Mouse (Mus musculus) left cerebral cortex, postnatal 14 days (tissue): Measurements from ENCODE around the gene Sf3a1. TPM values are rescaled to one million over a fixed set of nuclear protein-coding genes. Genes with fewer than 3 reads are reported as not detected.

Experiments used
- DNase-seq, 2 experiments: peaks; one replicate each; pipeline ENCODE4 v3.0.0; 2021 to 2022; ENCODE audit warnings: low spot score in 2 of 2, mixed read lengths in 1 of 2
- intact Hi-C: fragments of 180-260 bp; cut with DNase I; formaldehyde crosslinking; loops from one replicate; pipeline ENCODE4 v1.15.1; 2025
- total RNA-seq, 2 experiments: library from RNA; stranded (reverse); gene quantifications; 2 replicates each; pipeline ENCODE4 v1.2.3; 2021

The Sf3a1 gene
- total RNA-seq, 2 experiments from 2014 or later: 68.8 to 78.6 TPM

- DNase-seq: no peak
- intact Hi-C loops: no loop called here
Measured at GRCm38 (mm10) chr11:4205951-4206350, 45.8 kb downstream of the Sf3a1 start.

DNA sequence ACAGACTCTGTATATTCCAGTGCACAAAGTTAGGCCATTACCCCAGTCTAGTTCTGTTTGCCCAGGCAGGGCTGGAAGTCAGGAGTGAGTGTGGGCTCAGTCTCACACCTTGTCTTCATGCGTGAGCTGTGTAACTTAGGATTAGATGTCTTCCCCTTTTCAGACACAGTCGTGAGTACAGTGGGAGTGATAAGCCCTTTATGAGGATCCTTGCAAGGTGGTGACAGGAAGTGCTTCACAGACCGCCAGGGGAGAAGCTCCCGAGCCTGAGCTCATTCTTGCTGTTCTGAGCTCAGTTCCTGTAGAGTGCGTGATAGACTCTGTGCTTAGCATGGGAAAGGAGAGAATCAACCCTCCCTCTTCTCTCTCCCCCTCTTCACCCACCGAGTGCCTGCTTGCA lies 46.4 kb downstream of the Sf3a1 start:
- intact Hi-C loops: no loop called here
- DNase-seq: no peak

DNA sequence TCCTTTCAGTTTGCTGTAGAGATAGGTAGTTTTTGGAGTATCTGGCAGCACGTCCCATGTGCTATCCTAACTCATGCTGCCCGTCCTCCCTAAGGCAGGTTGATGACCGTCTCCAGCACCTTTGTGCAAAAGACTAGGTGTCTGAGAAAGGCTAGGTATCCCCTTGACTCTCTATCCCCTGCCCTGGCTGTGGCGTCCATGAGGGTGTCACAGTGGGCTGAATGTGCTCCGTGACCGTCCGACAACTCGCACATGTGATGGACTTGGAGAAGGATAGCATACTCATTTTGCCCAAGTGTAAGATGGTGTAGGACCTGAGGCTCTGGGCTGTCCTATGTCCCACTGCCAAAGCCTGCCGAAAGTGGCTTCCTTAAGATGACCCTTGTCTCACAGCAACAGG lies 47.5 kb downstream of the Sf3a1 start:
- no peak for DNase-seq

GRCm38 (mm10) chr11:4209556-4209955 lies 49.4 kb downstream of the Sf3a1 start:
- intact Hi-C loops: no loop called here
- DNase-seq: no peak

More for the DNA sequence above, 47.5 kb downstream of the Sf3a1 start:
- intact Hi-C loops: no loop called here

GRCm38 (mm10) chr11:4210786-4211185 lies 50.6 kb downstream of the Sf3a1 start:
- intact Hi-C loops: no loop called here
- no peak for DNase-seq

DNA sequence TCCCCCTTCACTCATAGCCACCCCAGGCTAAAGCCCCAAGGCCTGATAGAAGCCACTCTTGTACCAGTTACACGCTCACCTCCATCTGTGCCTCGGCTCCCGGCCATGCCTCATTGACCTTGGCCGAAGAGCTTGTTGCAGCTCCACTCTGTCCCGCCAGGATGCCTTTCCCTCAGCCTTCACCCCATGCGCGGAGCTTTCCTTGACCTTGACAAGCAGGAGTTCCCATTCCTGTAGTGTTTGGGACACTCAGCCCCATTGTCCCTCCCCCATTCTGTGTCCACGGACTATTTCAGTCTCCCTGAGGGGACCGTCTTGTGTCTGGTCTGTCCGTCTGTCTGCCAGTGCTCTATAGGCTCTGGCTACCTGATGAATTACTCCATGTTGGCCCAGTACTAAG lies 53.0 kb downstream of the Sf3a1 start:
- intact Hi-C loops: no loop called here
- no peak for DNase-seq

- intact Hi-C loops: no loop called here
Measured at GRCm38 (mm10) chr11:4214572-4214971, 54.4 kb downstream of the Sf3a1 start.

DNA sequence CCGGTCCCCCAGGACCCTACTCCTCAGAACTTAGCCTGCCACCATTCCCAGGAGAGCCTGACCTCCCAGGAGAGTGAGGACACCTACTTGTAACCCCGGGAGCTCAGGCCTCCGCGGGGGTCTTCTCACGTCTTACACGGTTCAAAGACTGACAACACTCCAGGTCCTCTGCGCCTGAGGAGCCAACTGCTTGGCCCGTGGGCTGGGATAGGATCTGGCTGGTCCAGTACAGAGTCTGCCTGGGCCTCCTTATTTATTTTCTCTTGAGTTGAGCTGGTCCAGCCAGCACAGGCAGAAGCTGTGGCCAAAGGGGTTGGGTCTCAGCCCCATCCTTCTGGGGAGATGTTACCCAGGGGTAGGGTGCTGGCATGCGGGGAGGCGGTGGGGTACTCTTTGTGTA lies 54.9 kb downstream of the Sf3a1 start:
- intact Hi-C loops: no loop called here
- no peak for DNase-seq

More at GRCm38 (mm10) chr11:4214572-4214971, 54.4 kb downstream of the Sf3a1 start:
- no peak for DNase-seq

- intact Hi-C loops: no loop called here
- DNase-seq: peak in 1 of 2 experiments; percentile 45
Measured at GRCm38 (mm10) chr11:4216248-4217000, 56.3 kb downstream of the Sf3a1 start.

- DNase-seq: peak; percentile 53 to 63
- intact Hi-C loops: no loop called here
Measured at GRCm38 (mm10) chr11:4217914-4218629, 57.9 kb downstream of the Sf3a1 start, which contains the start of gene Castor1. Castor1 (plus strand) TSS chr11:4218225.

DNA sequence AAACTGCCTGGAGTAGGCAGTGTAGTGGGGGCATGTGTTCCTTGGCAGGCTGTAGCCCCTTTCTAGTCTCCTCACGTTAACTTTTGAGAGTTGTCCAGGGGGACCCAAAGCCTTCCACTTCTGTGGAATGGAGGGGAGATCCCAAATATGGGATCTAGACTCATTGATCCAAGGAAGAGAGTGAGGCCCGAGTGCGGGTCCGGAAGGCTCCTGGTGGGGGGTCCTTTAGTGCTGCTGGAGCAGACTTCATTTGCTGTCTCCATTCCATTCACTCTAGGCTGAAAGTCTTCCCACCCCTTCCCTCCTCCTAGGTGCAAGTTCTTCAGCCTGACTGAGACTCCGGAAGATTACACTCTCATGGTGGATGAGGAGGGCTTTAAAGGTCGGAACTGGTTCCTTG lies 58.5 kb downstream of the Sf3a1 start:
- intact Hi-C loops: loop anchor here (1.0 kb wide), 1 partner anchor 83 kb away; the partner anchor contains the start of gene Rnf215
- no peak for DNase-seq

DNA sequence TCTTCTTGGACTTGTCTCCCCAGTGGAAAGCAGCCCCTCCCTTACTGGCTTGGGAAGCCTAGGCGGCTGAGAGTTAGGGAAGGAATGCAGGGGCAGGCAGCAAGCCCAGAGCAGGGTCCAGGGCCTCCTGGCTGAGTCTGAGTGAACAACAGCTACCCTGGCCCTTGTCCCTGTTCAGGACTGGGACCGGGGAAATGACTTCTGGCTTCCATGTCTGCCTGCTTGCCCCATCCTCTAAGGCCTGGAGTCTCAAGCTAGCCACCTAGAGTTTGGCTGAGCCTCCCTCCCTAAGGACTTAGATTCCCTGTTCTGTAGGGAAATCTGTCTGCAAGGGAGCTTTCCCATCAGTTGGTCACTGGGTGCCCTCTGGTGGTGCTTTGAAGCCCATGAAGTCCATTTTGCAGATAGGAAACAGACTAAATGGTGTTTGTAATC lies 59.2 kb downstream of the Sf3a1 start:
- intact Hi-C loops: loop anchor here (1.0 kb wide), 1 partner anchor 84 kb away; the partner anchor contains the start of gene Rnf215

DNA sequence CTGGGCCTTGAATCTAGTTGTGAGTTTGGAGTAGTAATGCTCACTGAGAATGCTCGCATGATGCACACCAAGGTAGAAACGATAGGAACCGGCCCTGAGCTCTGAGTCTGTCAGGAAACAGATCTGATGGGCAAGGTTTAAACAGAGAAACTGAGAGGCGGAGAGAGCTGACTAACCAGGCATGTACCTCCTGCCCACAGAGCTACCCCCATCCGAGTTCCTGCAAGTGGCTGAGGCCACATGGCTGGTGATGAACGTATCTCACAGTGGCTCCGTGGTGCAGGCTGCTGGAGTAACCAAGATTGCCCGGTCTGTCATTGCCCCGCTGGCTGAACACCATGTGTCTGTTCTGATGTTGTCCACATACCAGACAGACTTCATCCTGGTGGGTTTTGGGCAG lies 59.8 kb downstream of the Sf3a1 start:
- DNase-seq: no peak
- intact Hi-C loops: loop anchor here (1.0 to 2.0 kb wide), 2 partner anchors 39 to 85 kb away; partner anchors contain the start of gene Rnf215

More for the DNA sequence above, 59.2 kb downstream of the Sf3a1 start:
- DNase-seq: peak; percentile 69 to 84

DNA sequence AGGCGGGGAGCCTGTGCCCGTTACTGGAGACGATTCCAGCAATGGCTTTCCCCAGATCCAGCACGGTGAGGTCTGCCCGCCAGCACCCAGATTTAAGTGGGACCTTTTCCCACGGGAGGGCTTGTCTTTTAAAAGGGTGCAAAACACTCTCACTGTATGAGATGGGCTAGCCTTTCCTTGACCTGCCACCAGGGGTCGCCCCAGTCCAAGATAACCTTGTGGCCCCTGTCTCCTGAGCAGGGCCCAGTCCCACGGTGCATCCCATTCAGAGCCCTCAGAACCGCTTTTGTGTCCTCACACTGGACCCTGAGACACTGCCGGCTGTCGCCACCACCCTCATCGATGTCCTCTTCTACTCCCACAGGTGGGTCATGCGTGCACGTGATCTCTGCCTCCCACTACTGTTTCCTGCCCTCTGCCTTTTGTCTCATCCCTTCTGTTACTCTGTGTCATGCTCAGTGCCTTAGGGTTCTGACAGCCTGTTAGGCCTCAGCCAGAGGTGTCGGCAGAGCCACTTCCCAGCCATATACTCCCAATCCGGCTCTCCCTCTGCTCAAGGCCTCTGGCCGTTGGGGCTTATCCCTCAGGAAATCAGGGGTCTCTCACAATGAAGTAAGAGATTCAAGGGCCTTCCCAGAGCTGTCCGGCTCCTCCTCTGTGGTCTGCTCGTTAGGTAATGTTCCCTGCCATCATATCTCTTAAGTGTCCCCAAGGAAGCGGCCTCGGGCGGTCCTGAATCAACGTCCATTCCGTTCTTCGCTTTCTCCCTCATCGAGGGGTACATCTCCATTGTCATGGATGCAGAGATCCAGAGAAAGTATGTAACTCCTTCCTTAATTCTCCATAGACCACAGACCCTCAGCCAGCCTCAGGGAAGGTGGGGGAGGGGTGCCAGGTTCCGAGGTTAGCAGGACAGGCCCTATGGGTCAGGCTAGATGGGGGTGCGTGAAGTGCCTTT lies 60.6 kb downstream of the Sf3a1 start:
- DNase-seq: peak; percentile 62 to 71
- intact Hi-C loops: loop anchor here (2.0 kb wide), 1 partner anchor 38 kb away; no protein-coding TSS in a partner anchor

- intact Hi-C loops: no loop called here
- no peak for DNase-seq
Measured at GRCm38 (mm10) chr11:4222046-4222950, 62.1 kb downstream of the Sf3a1 start.

DNA sequence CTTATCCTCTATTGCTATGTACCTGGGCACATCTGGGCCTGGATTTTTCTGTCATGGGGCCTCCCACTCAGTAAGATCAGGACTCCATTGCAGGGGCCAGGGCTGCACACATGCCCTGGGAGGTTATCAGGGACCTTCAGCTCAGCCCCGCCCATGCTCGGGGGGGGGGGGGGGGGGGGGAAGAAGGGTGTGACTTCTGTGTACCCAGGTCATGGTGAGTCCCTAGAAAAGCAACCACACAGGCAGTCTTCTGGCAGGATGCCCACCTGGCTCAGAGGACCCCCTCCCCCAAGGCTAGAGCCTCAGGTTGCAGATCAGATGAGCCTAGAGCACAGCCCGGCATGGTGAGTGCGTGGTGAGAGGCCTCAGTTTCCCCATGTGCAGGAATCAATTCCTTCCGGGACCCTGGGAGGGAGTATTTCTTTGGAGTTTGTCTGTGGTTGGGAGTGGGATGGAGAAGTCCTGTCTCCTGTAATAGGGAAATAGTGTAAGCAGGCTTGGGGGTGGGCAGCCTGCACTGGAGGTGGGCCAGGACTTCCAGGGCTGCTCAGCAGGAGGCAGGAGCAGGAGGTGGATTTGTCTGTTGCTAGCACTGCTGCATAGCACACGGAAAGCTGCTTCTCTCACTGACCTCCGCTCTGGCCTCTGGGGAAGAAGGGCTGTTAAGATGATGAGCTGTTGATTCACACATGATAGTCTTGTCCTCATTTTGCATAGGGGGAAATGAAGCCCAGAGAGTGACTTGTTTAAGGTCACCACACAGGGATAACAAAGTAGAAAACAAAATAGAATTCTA lies 63.4 kb downstream of the Sf3a1 start:
- intact Hi-C loops: no loop called here
- DNase-seq: no peak

DNA sequence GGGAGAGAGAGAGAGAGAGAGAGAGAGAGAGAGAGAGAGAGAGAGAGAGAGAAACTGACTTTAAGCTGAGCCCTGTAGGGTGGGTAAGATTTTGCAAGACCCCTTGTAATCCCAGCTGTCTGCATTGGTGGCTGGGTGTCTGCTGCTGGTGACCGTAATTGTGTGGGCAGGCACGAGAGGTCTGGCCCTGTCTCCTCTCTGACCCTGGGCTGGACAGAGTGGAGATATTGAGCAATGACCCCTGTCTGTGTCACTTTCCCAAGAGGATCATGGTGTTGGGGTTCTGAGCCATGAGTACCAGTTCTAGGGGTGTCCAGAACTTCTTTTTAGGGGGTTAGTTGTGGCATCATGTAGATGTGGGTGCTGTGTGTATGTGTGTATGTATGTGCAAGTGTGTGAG lies 64.1 kb downstream of the Sf3a1 start:
- intact Hi-C loops: no loop called here
- DNase-seq: no peak
